Mouse (Mus musculus) frontal cortex, adult (tissue): Measurements from ENCODE around the gene Cyp17a1.

Source experiments
- ATAC-seq: cut with Nextera tagmentation; 2 replicates; pipeline ENCODE4 v1.9.2; 2017; ENCODE audit warnings: mild to moderate bottlenecking, moderate library complexity, mixed read lengths; ENCODE audit not compliant: low TSS enrichment

Cyp17a1 gene

GRCm38 (mm10) chr19:46670691-46671090, 2.3 kb downstream of the Cyp17a1 start:
- peak; percentile 89; the same call in 1 of the 2 replicates for ATAC-seq

GRCm38 (mm10) chr19:46669802-46670201, 3.2 kb downstream of the Cyp17a1 start:
- no peak for ATAC-seq

- ATAC-seq = no peak
Observed at GRCm38 (mm10) chr19:46668263-46668662, 4.7 kb downstream of the Cyp17a1 start.

- no peak for ATAC-seq
Observed at GRCm38 (mm10) chr19:46667300-46667699, 5.7 kb downstream of the Cyp17a1 start.

GRCm38 (mm10) chr19:46665474-46665873, 7.5 kb downstream of the Cyp17a1 start:
- peak; percentile 82 for ATAC-seq

GRCm38 (mm10) chr19:46662784-46663183, 10.2 kb downstream of the Cyp17a1 start:
- ATAC-seq = no peak

- no peak for ATAC-seq
Observed at GRCm38 (mm10) chr19:46662214-46662613, 10.8 kb downstream of the Cyp17a1 start.

GRCm38 (mm10) chr19:46661511-46661910, 11.5 kb downstream of the Cyp17a1 start:
- ATAC-seq = no peak

GRCm38 (mm10) chr19:46658851-46659250, 14.1 kb downstream of the Cyp17a1 start:
- no peak for ATAC-seq

- no peak for ATAC-seq
Observed at GRCm38 (mm10) chr19:46658348-46658747, 14.6 kb downstream of the Cyp17a1 start.

- ATAC-seq = no peak
Observed at GRCm38 (mm10) chr19:46657339-46658020, 15.5 kb downstream of the Cyp17a1 start.

- no peak for ATAC-seq
Observed at GRCm38 (mm10) chr19:46656151-46656840, 16.7 kb downstream of the Cyp17a1 start.

- ATAC-seq = no peak
Observed at GRCm38 (mm10) chr19:46655626-46656025, 17.3 kb downstream of the Cyp17a1 start.

- no peak for ATAC-seq
Observed at GRCm38 (mm10) chr19:46653616-46654235, 19.2 kb downstream of the Cyp17a1 start.

GRCm38 (mm10) chr19:46653188-46653587, 19.8 kb downstream of the Cyp17a1 start:
- no peak for ATAC-seq

- ATAC-seq = no peak
Observed at GRCm38 (mm10) chr19:46648565-46648964, 24.4 kb downstream of the Cyp17a1 start.

GRCm38 (mm10) chr19:46647850-46648249, 25.1 kb downstream of the Cyp17a1 start:
- ATAC-seq = no peak

- ATAC-seq = no peak
Observed at GRCm38 (mm10) chr19:46647254-46647653, 25.7 kb downstream of the Cyp17a1 start.

- no peak for ATAC-seq
Observed at GRCm38 (mm10) chr19:46646041-46646481, 26.9 kb downstream of the Cyp17a1 start.

- ATAC-seq = no peak
Observed at GRCm38 (mm10) chr19:46644793-46645602, 28.0 kb downstream of the Cyp17a1 start.

- no peak for ATAC-seq
Observed at GRCm38 (mm10) chr19:46644343-46644792, 28.6 kb downstream of the Cyp17a1 start.

GRCm38 (mm10) chr19:46643236-46643635, 29.7 kb downstream of the Cyp17a1 start:
- ATAC-seq = no peak
